Mouse (Mus musculus): ENCODE measurements around the gene 1700067K01Rik.

The 1700067K01Rik gene

GRCm38 (mm10) chr8:84001281-84002000 is at the start of gene 1700067K01Rik:
Gene 1700067K01Rik, plus strand, starts transcription at chr8:84001502.
- DNase-seq (ENCODE audit: low spot score in 2 of 2) = no peak

- DNase-seq (ENCODE audit: low spot score in 2 of 2) = no peak
Measured at GRCm38 (mm10) chr8:83954749-83955105, 46.6 kb upstream of the 1700067K01Rik start.

- DNase-seq (ENCODE audit: low spot score in 2 of 2) = peak; percentile 99 to 100
Measured at GRCm38 (mm10) chr8:83955106-83955957, 46.0 kb upstream of the 1700067K01Rik start, which contains the start of the genes Gm10644 and Asf1b. Gene Gm10644, minus strand, starts transcription at chr8:83955205. Gene Asf1b, plus strand, starts transcription at chr8:83955507.

GRCm38 (mm10) chr8:83955958-83956218 is 45.4 kb upstream of the 1700067K01Rik start:
- DNase-seq (ENCODE audit: low spot score in 2 of 2) = no peak

- DNase-seq (ENCODE audit: low spot score in 2 of 2) = no peak
Measured at GRCm38 (mm10) chr8:83956789-83957188, 44.5 kb upstream of the 1700067K01Rik start.

- DNase-seq (ENCODE audit: low spot score in 2 of 2) = no peak
Measured at GRCm38 (mm10) chr8:83964015-83964765, 37.1 kb upstream of the 1700067K01Rik start.

- DNase-seq (ENCODE audit: low spot score in 2 of 2) = no peak
Measured at GRCm38 (mm10) chr8:83967701-83968100, 33.6 kb upstream of the 1700067K01Rik start.

GRCm38 (mm10) chr8:83971121-83971520 is 30.2 kb upstream of the 1700067K01Rik start:
- DNase-seq (ENCODE audit: low spot score in 2 of 2) = no peak

GRCm38 (mm10) chr8:83971661-83972060 is 29.6 kb upstream of the 1700067K01Rik start:
- no peak for DNase-seq (ENCODE audit: low spot score in 2 of 2)

GRCm38 (mm10) chr8:83972150-83973120 is 28.9 kb upstream of the 1700067K01Rik start, which contains the start of gene Prkaca:
Gene Prkaca, plus strand, starts transcription at chr8:83972993.
- peak; percentile 99 for DNase-seq (ENCODE audit: low spot score in 2 of 2)

GRCm38 (mm10) chr8:83973161-83974031 is 27.9 kb upstream of the 1700067K01Rik start:
- no peak for DNase-seq (ENCODE audit: low spot score in 2 of 2)

- DNase-seq (ENCODE audit: low spot score in 2 of 2) = no peak
Measured at GRCm38 (mm10) chr8:83974521-83974920, 26.8 kb upstream of the 1700067K01Rik start.

GRCm38 (mm10) chr8:83976101-83976630 is 25.1 kb upstream of the 1700067K01Rik start:
- DNase-seq (ENCODE audit: low spot score in 2 of 2) = no peak

- DNase-seq (ENCODE audit: low spot score in 2 of 2) = no peak
Measured at GRCm38 (mm10) chr8:83976779-83977350, 24.4 kb upstream of the 1700067K01Rik start.

GRCm38 (mm10) chr8:83977646-83978045 is 23.7 kb upstream of the 1700067K01Rik start:
- DNase-seq (ENCODE audit: low spot score in 2 of 2) = no peak

GRCm38 (mm10) chr8:83978200-83978599 is 23.1 kb upstream of the 1700067K01Rik start:
- no peak for DNase-seq (ENCODE audit: low spot score in 2 of 2)

- no peak for DNase-seq (ENCODE audit: low spot score in 2 of 2)
Measured at GRCm38 (mm10) chr8:83980250-83980649, 21.1 kb upstream of the 1700067K01Rik start.

- no peak for DNase-seq (ENCODE audit: low spot score in 2 of 2)
Measured at GRCm38 (mm10) chr8:83980845-83981244, 20.5 kb upstream of the 1700067K01Rik start.

GRCm38 (mm10) chr8:83981533-83981932 is 19.8 kb upstream of the 1700067K01Rik start:
- DNase-seq (ENCODE audit: low spot score in 2 of 2) = no peak

All from frontal cortex, postnatal 10 days (tissue).